Mouse (Mus musculus) forebrain, embryonic 11.5 days (tissue): ENCODE measurements around the gene Hivep1. TPM values are rescaled to one million over a fixed set of nuclear protein-coding genes. Genes with fewer than 3 reads are reported as not detected.

Experiments used
- ATAC-seq: fragments of 200-750 bp; cut with Nextera tagmentation; replicated peaks from 2 replicates; pipeline ENCODE4 v1.8.0; 2017; ENCODE audit warnings: moderate TSS enrichment; ENCODE audit not compliant: low FRiP score
- DNase-seq: peaks from one replicate; pipeline ENCODE4 v3.0.0-alpha.2; 2017; ENCODE audit warnings: low spot score
- H3K27ac ChIP-seq: fragments of 300-500 bp; sonication (generic); 2 replicates; pipeline ENCODE4 v1.5.1; 2014; ENCODE audit warnings: low read depth, low read length
- H3K27me3 ChIP-seq: fragments of 300-500 bp; sonication (generic); 2 replicates; pipeline ENCODE4 v1.6.1; 2014; ENCODE audit warnings: mild to moderate bottlenecking, low read length, mixed read lengths; ENCODE audit not compliant: control insufficient read depth, insufficient read depth
- H3K36me3 ChIP-seq: fragments of 300-500 bp; sonication (generic); 2 replicates; pipeline ENCODE4 v1.6.1; 2014; ENCODE audit warnings: mild to moderate bottlenecking, low read length, moderate library complexity, mixed read lengths; ENCODE audit not compliant: control insufficient read depth, insufficient read depth
- H3K4me1 ChIP-seq: fragments of 300-500 bp; sonication (generic); replicated peaks from 2 replicates; pipeline ENCODE4 v1.6.1; 2014; ENCODE audit warnings: low read length, mixed read lengths; ENCODE audit not compliant: control insufficient read depth, insufficient read depth
- H3K4me2 ChIP-seq: fragments of 300-500 bp; sonication (generic); 2 replicates; pipeline ENCODE4 v1.6.1; 2014; ENCODE audit warnings: low read depth, mild to moderate bottlenecking, low read length, moderate library complexity, mixed read lengths; ENCODE audit not compliant: severe bottlenecking
- H3K4me3 ChIP-seq: fragments of 300-500 bp; sonication (generic); 2 replicates; pipeline ENCODE4 v1.5.1; 2014; ENCODE audit warnings: low read depth, low read length
- H3K9ac ChIP-seq: fragments of 300-500 bp; sonication (generic); 2 replicates; pipeline ENCODE4 v1.6.1; 2014; ENCODE audit warnings: low read length
- H3K9me3 ChIP-seq: fragments of 300-500 bp; sonication (generic); 2 replicates; pipeline ENCODE4 v1.6.1; 2016; ENCODE audit warnings: low read length, mixed read lengths; ENCODE audit not compliant: control insufficient read depth
- WGBS: fragments of 180-500 bp; shearing (Covaris S2); extraction: QIAGEN DNeasy Blood & Tissue Kit; methylation state at CpG from one replicate; pipeline ENCODE4 v1.1.7; 2014; 5-methylcytosine and 5-hydroxymethylcytosine counted together
- polyA plus RNA-seq: library from polyadenylated mRNA; unstranded; fragments of >200 nt; fragmentation: Nextera tagmentation; extraction: Ambion mirVana; gene quantifications from 2 replicates; pipeline ENCODE4 v1.2.1, GENCODE M21; 2014

Hivep1 gene
- polyA plus RNA-seq, 1 experiment from 2014 or later = 16.5 TPM

DNA sequence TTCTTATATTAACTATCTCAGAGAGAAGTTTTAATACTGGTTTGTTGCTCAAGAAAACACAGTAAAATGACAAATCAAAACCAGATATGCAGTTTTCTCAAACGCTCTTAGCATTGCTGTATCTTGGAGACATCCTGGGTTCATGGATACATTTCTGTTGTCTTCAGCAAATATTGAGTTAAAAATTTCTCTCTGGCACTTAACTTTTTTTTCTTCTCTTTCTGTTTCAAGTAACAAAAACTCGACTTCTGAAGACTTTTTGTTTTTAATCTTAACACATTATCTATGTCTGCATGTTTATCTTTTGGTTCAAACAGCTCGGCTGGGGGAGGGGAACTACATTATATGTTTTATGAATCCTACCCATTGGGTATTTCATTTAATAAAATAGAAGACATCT lies 1.7 kb upstream of the Hivep1 start:
- H3K27me3 ChIP-seq = no peaks in the 10 kb centered on the region
- no peaks in the 10 kb centered on the region for H3K36me3 ChIP-seq
- no peak for DNase-seq
- no peak overlapping the region for H3K9ac ChIP-seq
- ATAC-seq = no peak
- H3K27ac ChIP-seq = no peak overlapping the region
- peak overlapping the region; percentile 91 for H3K4me3 ChIP-seq
- H3K9me3 ChIP-seq = no peaks in the 10 kb centered on the region
- peaks cover 7% of the 10 kb centered on the region; the same call in 1 of the 2 replicates for H3K4me1 ChIP-seq
- WGBS = 7% methylated on average over 3 of the region's 3 CpGs
- peak overlapping the region; percentile 83 for H3K4me2 ChIP-seq

DNA sequence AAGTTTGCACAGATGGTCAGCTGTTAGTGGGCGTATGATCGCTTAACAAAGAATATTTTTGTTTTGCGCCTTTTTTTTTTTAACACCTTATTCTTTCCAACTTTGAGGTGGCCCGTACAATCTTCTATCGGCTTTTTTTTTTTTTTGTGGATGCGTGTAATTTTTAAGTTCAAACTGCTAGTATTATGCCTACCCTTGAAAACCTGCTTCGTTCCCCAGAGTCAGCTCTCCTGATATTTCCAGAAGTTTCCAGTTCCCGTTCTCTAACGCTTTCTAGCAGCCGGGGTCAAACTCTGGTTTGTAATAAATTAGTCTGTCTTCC lies 980 bp upstream of the Hivep1 start:
- Histone ChIP-seq H3K9me3 (no peaks in the 10 kb centered on the region), H3K4me1 (peaks cover 7% of the 10 kb centered on the region; the same call in 1 of the 2 replicates), H3K27me3 (no peaks in the 10 kb centered on the region), H3K4me2 (peak overlapping the region; percentile 83), H3K36me3 (no peaks in the 10 kb centered on the region), H3K9ac (peak overlapping the region; percentile 13; the same call in 1 of the 2 replicates), H3K4me3 (peak overlapping the region; percentile 91), H3K27ac (peak overlapping the region; percentile 31)
- 2% methylated on average over 10 of the region's 10 CpGs for WGBS
- DNase-seq (no peak), ATAC-seq (no peak)

DNA sequence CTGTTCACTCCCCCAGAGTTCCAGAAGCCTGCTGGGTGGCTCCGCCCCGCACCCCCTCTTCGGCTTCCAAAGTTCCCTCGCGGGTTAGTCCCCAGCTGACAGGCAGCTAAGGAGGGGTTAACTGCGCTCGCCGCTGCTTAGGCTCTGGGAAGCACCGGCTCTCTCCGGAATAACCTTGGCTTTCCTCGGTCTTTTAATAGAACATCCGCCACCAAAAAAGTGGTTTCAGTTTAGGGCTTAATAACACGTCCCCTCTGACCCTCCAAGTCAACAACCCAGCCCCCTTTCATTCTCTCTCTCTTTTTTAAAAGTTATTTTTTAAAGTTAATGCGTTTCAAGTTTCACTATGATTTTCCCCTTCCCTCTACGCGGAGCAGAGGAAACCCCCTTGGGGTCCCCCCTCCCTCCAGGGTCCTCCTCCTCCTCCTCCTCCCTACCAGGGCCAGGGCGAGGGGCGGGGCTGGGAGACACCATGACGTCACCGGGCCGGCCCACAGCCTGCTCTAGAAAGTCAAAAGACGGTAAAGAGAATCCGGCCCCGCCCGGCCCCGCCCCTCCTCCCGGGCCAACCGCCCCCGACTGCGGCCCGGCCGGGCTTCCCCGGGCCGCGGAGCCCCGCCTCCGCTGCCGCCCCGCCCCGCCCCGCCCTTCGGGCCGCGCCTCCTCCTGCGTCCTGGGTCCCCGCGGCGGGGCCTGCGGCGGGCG lies 467 bp upstream of the Hivep1 start:
- Histone ChIP-seq H3K27me3 (no peaks in the 10 kb centered on the region), H3K9ac (peak overlapping the region; percentile 91), H3K36me3 (peaks cover under 1% of the 10 kb centered on the region; the same call in 1 of the 2 replicates), H3K9me3 (no peaks in the 10 kb centered on the region), H3K4me3 (peak overlapping the region; percentile 91), H3K4me2 (peak overlapping the region; percentile 83), H3K4me1 (peaks cover 7% of the 10 kb centered on the region; the same call in 1 of the 2 replicates), H3K27ac (peak overlapping the region; percentile 31)
- DNase-seq (peak; percentile 100), ATAC-seq (peak; percentile 79)
- under 1% methylated on average over 36 of the region's 51 CpGs for WGBS

DNA sequence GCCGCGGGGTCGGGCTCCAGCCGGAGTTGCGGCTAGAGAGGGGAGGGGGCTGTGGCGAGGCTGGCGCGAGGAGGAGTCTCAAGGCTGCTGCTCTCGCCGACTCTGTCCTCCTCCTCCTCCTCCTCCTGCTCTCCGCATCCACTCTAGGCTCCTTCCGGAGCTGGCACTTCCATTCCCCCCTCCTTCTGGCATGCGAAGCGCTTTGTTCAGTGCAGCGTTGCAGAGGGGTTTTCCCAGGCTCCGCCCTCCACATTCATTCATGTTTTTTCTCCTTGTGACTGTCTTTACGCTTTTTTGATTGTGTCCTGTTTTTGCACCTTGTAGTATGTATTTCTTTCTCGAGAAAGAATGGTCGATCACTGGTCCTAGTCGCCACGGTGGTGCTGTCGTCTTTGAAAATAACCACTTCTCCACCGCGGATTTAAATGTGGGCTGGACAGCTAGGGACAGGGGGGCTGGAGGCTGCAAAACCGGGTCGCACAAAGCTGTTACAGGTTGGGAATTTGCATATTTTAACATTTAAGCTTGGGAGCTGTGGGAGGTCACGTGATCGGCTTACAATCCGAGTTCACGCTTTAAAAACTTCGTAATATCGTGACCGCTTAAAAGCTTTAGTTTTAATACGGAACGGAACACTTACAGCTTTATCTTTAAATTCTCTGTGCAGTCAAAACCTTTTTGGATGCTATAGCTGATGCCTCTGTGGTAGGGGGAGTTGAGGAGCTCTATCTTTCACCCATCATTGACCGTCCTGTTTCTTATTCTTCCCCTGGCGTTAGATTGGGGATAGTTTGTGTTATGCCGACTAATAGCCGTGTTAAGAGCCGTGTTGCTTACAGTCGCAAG lies 1.1 kb downstream of the Hivep1 start:
- H3K27me3 ChIP-seq = no peaks in the 10 kb centered on the region
- peak overlapping the region; percentile 91 for H3K4me3 ChIP-seq
- peak overlapping the region; percentile 95 for H3K27ac ChIP-seq
- H3K4me1 ChIP-seq = peaks cover 7% of the 10 kb centered on the region; the same call in 1 of the 2 replicates
- DNase-seq (peak; percentile 87), ATAC-seq (peak; percentile 76)
- H3K9me3 ChIP-seq = no peaks in the 10 kb centered on the region
- WGBS = under 1% methylated on average over 35 of the region's 41 CpGs
- peak overlapping the region; percentile 91 for H3K9ac ChIP-seq
- H3K36me3 ChIP-seq = peaks cover 5% of the 10 kb centered on the region; the same call in 1 of the 2 replicates
- peak overlapping the region; percentile 67 for H3K4me2 ChIP-seq

DNA sequence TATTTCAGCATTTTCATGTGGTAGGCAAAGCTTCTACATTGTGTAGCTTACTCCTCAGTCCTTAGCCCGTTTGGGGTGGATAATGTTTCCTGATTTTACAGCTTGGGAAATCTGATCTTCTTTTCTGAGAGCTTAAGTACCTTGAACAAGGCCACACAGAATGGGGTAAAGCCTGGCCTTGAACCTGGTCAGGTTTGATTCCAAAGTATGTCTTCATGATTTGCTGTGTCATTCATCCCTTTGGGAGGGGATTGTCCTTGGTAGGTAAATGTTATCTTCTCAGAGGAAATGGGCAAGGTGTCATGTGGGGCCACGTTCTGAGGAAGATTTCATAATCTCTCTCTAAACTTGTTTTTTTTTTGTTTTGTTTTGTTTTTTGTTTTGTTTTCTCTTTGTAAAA lies 1.8 kb downstream of the Hivep1 start:
- Histone ChIP-seq H3K4me2 (peak overlapping the region; percentile 67), H3K4me1 (peaks cover 7% of the 10 kb centered on the region; the same call in 1 of the 2 replicates), H3K36me3 (peaks cover 5% of the 10 kb centered on the region; the same call in 1 of the 2 replicates), H3K27ac (no peak overlapping the region), H3K27me3 (no peaks in the 10 kb centered on the region), H3K9me3 (no peaks in the 10 kb centered on the region), H3K9ac (peak overlapping the region; percentile 91), H3K4me3 (peak overlapping the region; percentile 91)
- no peak for DNase-seq
- 31% methylated on average over 2 of the region's 2 CpGs for WGBS
- no peak for ATAC-seq

DNA sequence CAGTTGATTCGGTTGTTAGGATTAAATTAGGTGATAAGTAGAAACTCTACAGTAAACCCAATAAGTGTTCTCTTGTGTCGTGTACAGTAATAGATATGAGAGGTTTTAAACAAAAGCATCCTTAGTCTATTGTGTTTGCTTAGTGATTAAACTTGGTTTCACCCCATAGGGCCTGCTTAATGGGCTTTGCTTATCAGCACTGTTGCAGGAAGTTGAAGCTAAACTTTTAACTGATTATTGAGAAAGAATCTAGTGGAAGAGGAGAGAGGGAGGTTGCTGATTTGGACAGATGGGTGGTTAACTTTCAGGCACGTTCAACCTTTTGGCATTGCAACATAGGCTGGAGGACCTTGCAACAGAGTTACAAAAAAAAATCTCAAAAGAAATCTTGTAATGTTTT lies 2.3 kb downstream of the Hivep1 start:
- no peak for DNase-seq

DNA sequence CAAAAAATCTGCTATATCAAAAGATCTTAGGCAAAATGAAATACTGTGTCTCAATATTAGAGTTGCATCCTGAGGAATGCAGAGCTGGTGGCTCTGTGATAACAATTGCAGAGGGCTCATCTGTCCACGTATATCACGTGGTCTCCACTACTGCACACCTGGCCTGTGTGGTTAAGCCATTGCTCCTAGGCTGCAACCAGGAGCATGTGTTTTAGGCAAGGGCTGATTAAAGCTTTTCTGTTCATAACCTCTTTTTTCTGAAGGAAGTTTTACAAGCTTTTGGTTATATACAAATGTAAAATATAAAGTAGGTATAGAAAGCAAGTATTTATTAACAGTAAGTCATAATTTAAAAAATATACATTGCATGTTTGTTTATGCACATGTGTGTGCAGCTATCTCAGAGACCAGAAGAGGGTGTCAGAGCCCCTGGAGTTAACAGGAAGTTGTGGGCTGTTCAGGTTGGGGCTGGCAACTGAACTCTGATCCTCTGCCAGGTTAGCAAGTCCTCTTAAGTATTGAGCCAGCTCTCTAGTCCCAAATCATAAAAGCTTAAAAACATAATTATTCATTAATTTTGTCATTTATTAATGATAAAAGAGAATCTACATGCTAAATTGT lies 5.0 kb downstream of the Hivep1 start:
- no peaks in the 10 kb centered on the region for H3K27me3 ChIP-seq
- H3K27ac ChIP-seq = no peak overlapping the region
- ATAC-seq (no peak), DNase-seq (no peak)
- H3K9ac ChIP-seq = no peak overlapping the region
- 99% methylated on average over 2 of the region's 2 CpGs for WGBS
- H3K4me3 ChIP-seq = no peak overlapping the region
- peaks cover 5% of the 10 kb centered on the region; the same call in 1 of the 2 replicates for H3K36me3 ChIP-seq
- H3K4me1 ChIP-seq = 0 out of 2 replicates have a peak, but pooled peaks cover 2% of the 10 kb centered on the region
- H3K4me2 ChIP-seq = no peak overlapping the region
- no peaks in the 10 kb centered on the region for H3K9me3 ChIP-seq

More for the DNA sequence above, 2.3 kb downstream of the Hivep1 start:
- Histone ChIP-seq H3K9me3 (no peaks in the 10 kb centered on the region), H3K4me2 (no peak overlapping the region), H3K27me3 (no peaks in the 10 kb centered on the region), H3K27ac (no peak overlapping the region), H3K4me1 (peaks cover 6% of the 10 kb centered on the region; the same call in 1 of the 2 replicates), H3K9ac (no peak overlapping the region), H3K36me3 (peaks cover 5% of the 10 kb centered on the region; the same call in 1 of the 2 replicates), H3K4me3 (no peak overlapping the region)
- no peak for ATAC-seq
- whole genome bisulfite sequencing = 70% methylated on average over 3 of the region's 3 CpGs

DNA sequence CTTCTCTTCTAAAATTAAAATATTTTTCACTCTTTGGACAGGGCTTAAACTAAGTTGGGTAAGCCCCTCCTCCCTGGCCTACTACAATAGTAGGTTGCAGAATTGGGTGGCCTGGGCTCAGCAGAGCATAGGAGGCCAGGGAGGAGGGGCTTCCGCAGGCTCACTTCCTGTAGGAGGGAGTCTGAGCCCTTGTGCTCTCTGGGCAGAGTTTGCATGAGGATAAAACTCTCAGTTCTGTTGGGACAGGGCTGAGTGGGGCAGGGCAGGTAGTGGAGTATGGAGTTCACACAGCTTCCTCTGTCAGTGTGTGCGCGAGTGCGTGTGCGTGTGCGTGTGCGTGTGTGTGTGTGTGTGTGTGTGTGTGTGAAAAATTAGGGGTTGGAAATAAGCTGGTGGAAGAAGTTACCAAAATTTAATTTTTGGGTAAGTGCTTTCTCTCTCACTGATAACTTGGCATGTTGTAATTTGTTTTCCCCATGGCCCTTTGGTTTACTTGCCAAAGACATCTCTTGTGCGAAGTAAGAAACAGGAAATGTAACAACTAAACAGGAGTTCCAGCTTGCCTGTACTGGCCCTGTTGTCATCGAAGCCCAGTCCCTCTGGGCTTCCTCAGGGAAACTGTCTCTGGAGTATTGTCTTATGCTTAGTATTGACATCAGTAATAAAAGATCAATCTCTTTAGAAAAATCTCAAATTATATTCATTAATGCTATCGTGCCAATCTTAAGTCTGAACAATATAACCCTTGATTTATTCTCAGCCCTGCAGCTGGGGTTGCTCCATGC lies 9.2 kb downstream of the Hivep1 start:
- Histone ChIP-seq H3K4me3 (no peak overlapping the region), H3K9ac (no peak overlapping the region), H3K9me3 (no peaks in the 10 kb centered on the region), H3K4me1 (no peaks in the 10 kb centered on the region), H3K27me3 (no peaks in the 10 kb centered on the region), H3K36me3 (peaks cover 5% of the 10 kb centered on the region; the same call in 1 of the 2 replicates), H3K4me2 (no peak overlapping the region), H3K27ac (no peak overlapping the region)
- no peak for DNase-seq
- 93% methylated on average over 10 of the region's 10 CpGs for WGBS
- ATAC-seq = no peak
